Mouse (Mus musculus) forebrain, embryonic 10.5 days (tissue): ENCODE data around the gene Gabpb1. TPM values are rescaled to one million over a fixed set of nuclear protein-coding genes. Genes with fewer than 3 reads are reported as not detected.

Experiments used
- DNase-seq: peaks from one replicate; pipeline ENCODE4 v3.0.0-alpha.2; 2017; ENCODE audit warnings: low spot score; ENCODE audit errors: extremely low spot score
- H3K27ac ChIP-seq: fragments of 300-500 bp; sonication (generic); 2 replicates; pipeline ENCODE4 v1.5.1; 2016; ENCODE audit warnings: mild to moderate bottlenecking
- H3K27me3 ChIP-seq: fragments of 300-500 bp; sonication (generic); 2 replicates; pipeline ENCODE4 v1.6.1; 2016; ENCODE audit warnings: mild to moderate bottlenecking; ENCODE audit not compliant: poor library complexity, severe bottlenecking
- H3K36me3 ChIP-seq: fragments of 300-500 bp; sonication (generic); replicated peaks from 2 replicates; pipeline ENCODE4 v1.6.1; 2016; ENCODE audit warnings: mild to moderate bottlenecking, moderate library complexity
- H3K4me1 ChIP-seq: fragments of 300-500 bp; sonication (generic); 2 replicates; pipeline ENCODE4 v1.6.1; 2016
- H3K4me3 ChIP-seq: fragments of 300-500 bp; sonication (generic); 2 replicates; pipeline ENCODE4 v1.5.1; 2016; ENCODE audit warnings: mild to moderate bottlenecking, moderate library complexity
- H3K9me3 ChIP-seq: fragments of 300-500 bp; sonication (generic); 2 replicates; pipeline ENCODE4 v1.6.1; 2016; ENCODE audit warnings: mild to moderate bottlenecking, moderate library complexity
- WGBS: fragments of 180-500 bp; shearing (Covaris S2); methylation state at CpG from one replicate; pipeline ENCODE4 v1.1.7; 2016; 5-methylcytosine and 5-hydroxymethylcytosine counted together
- polyA plus RNA-seq: library from polyadenylated mRNA; unstranded; fragments of >200 nt; fragmentation: Nextera tagmentation; extraction: Ambion mirVana; gene quantifications from 2 replicates; pipeline ENCODE4 v1.2.1, GENCODE M21; 2016

Gene Gabpb1
- polyA plus RNA-seq, 1 experiment from 2014 or later: 77.4 TPM

- no peak overlapping the region for H3K27ac ChIP-seq
These were observed 77.1 kb downstream of the Gabpb1 start for GRCm38 (mm10) chr2:126599005-126599404.

GRCm38 (mm10) chr2:126598359-126598758 lies 77.8 kb downstream of the Gabpb1 start:
- Histone ChIP-seq H3K4me3 (no peak overlapping the region), H3K27ac (no peak overlapping the region), H3K9me3 (no peaks in the 10 kb centered on the region), H3K27me3 (peaks cover 10% of the 10 kb centered on the region; the same call in 1 of the 2 replicates), H3K36me3 (no peaks in the 10 kb centered on the region), H3K4me1 (0 out of 2 replicates have a peak, but pooled peaks cover 9% of the 10 kb centered on the region)
- DNase-seq: no peak
- 52% methylated on average over 2 of the region's 2 CpGs for WGBS

More at GRCm38 (mm10) chr2:126599005-126599404, 77.1 kb downstream of the Gabpb1 start:
- Histone ChIP-seq H3K9me3 (no peaks in the 10 kb centered on the region), H3K4me3 (no peak overlapping the region), H3K27me3 (peaks cover 10% of the 10 kb centered on the region; the same call in 1 of the 2 replicates), H3K36me3 (no peaks in the 10 kb centered on the region), H3K4me1 (0 out of 2 replicates have a peak, but pooled peaks cover 7% of the 10 kb centered on the region)
- no peak for DNase-seq
- 23% methylated on average over 3 of the region's 3 CpGs for WGBS

- H3K27me3 ChIP-seq: peaks cover 10% of the 10 kb centered on the region; the same call in 1 of the 2 replicates
- no peak overlapping the region for H3K4me3 ChIP-seq
- H3K36me3 ChIP-seq: no peaks in the 10 kb centered on the region
- H3K9me3 ChIP-seq: no peaks in the 10 kb centered on the region
- no peak overlapping the region for H3K27ac ChIP-seq
- 0 out of 2 replicates have a peak, but pooled peaks cover 9% of the 10 kb centered on the region for H3K4me1 ChIP-seq
- no peak for DNase-seq
- WGBS: 87% methylated on average over 20 of the region's 20 CpGs
These were observed 78.6 kb downstream of the Gabpb1 start for GRCm38 (mm10) chr2:126597279-126598241.

- WGBS: 93% methylated on average over 7 of the region's 7 CpGs
These were observed 79.6 kb downstream of the Gabpb1 start for GRCm38 (mm10) chr2:126596347-126597072.

GRCm38 (mm10) chr2:126593831-126594610 lies 82.1 kb downstream of the Gabpb1 start:
- Histone ChIP-seq H3K27me3 (peaks cover 10% of the 10 kb centered on the region; the same call in 1 of the 2 replicates), H3K9me3 (no peaks in the 10 kb centered on the region), H3K27ac (peak overlapping the region; percentile 53), H3K4me1 (0 out of 2 replicates have a peak, but pooled peaks cover 6% of the 10 kb centered on the region), H3K4me3 (peak overlapping the region; percentile 42), H3K36me3 (no peaks in the 10 kb centered on the region)
- peak; percentile 66 for DNase-seq
- 30% methylated on average over 26 of the region's 26 CpGs for WGBS

More at GRCm38 (mm10) chr2:126596347-126597072, 79.6 kb downstream of the Gabpb1 start:
- no peak for DNase-seq
- H3K4me1 ChIP-seq: 0 out of 2 replicates have a peak, but pooled peaks cover 9% of the 10 kb centered on the region
- H3K27me3 ChIP-seq: peaks cover 10% of the 10 kb centered on the region; the same call in 1 of the 2 replicates
- no peak overlapping the region for H3K27ac ChIP-seq
- no peaks in the 10 kb centered on the region for H3K9me3 ChIP-seq
- H3K4me3 ChIP-seq: no peak overlapping the region
- no peaks in the 10 kb centered on the region for H3K36me3 ChIP-seq

- no peak for DNase-seq
- WGBS: 90% methylated on average over 4 of the region's 4 CpGs
- H3K4me1 ChIP-seq: 0 out of 2 replicates have a peak, but pooled peaks cover 6% of the 10 kb centered on the region
These were observed 84.8 kb downstream of the Gabpb1 start for GRCm38 (mm10) chr2:126591304-126591703.

GRCm38 (mm10) chr2:126587468-126587867 lies 88.7 kb downstream of the Gabpb1 start:
- no peak overlapping the region for H3K27ac ChIP-seq
- H3K4me3 ChIP-seq: no peak overlapping the region
- 87% methylated on average over 3 of the region's 3 CpGs for WGBS
- H3K27me3 ChIP-seq: no peaks in the 10 kb centered on the region
- no peak for DNase-seq
- H3K36me3 ChIP-seq: no peaks in the 10 kb centered on the region
- H3K4me1 ChIP-seq: no peaks in the 10 kb centered on the region
- H3K9me3 ChIP-seq: no peaks in the 10 kb centered on the region

More at GRCm38 (mm10) chr2:126591304-126591703, 84.8 kb downstream of the Gabpb1 start:
- Histone ChIP-seq H3K27me3 (peaks cover 10% of the 10 kb centered on the region; the same call in 1 of the 2 replicates), H3K9me3 (no peaks in the 10 kb centered on the region), H3K27ac (no peak overlapping the region), H3K36me3 (no peaks in the 10 kb centered on the region), H3K4me3 (no peak overlapping the region)

GRCm38 (mm10) chr2:126584621-126585369 lies 91.3 kb downstream of the Gabpb1 start:
- Histone ChIP-seq H3K4me3 (no peak overlapping the region), H3K36me3 (no peaks in the 10 kb centered on the region), H3K27ac (no peak overlapping the region), H3K4me1 (no peaks in the 10 kb centered on the region), H3K27me3 (no peaks in the 10 kb centered on the region), H3K9me3 (no peaks in the 10 kb centered on the region)
- DNase-seq: no peak
- 84% methylated on average over 8 of the region's 8 CpGs for WGBS

- no peaks in the 10 kb centered on the region for H3K9me3 ChIP-seq
- H3K27me3 ChIP-seq: no peaks in the 10 kb centered on the region
- H3K27ac ChIP-seq: no peak overlapping the region
- 80% methylated on average over 6 of the region's 6 CpGs for WGBS
- no peaks in the 10 kb centered on the region for H3K36me3 ChIP-seq
- DNase-seq: no peak
- H3K4me3 ChIP-seq: no peak overlapping the region
- H3K4me1 ChIP-seq: no peaks in the 10 kb centered on the region
These were observed 92.2 kb downstream of the Gabpb1 start for GRCm38 (mm10) chr2:126583960-126584359.

GRCm38 (mm10) chr2:126579282-126579681 lies 96.9 kb downstream of the Gabpb1 start:
- Histone ChIP-seq H3K27ac (no peak overlapping the region), H3K9me3 (no peaks in the 10 kb centered on the region), H3K4me3 (no peak overlapping the region), H3K4me1 (no peaks in the 10 kb centered on the region), H3K27me3 (no peaks in the 10 kb centered on the region), H3K36me3 (no peaks in the 10 kb centered on the region)
- no peak for DNase-seq
- WGBS: 90% methylated on average over 1 of the region's 1 CpGs
